Mouse (Mus musculus) spleen, postnatal 4 days (tissue): ENCODE data around the gene Arid3a.
A peak's percentile ranks its signal among the peaks of the same experiment; 100 is the strongest.

Experiments
- DNase-seq, 2 experiments: peaks; one replicate each; pipeline ENCODE4 v3.0.0; 2022; ENCODE audit warnings: low spot score in 2 of 2

The Arid3a gene

GRCm38 (mm10) chr10:79974668-79975067 is 47.8 kb downstream of the Arid3a start:
- DNase-seq, result no peak

GRCm38 (mm10) chr10:79976071-79976721 is 49.4 kb downstream of the Arid3a start:
- no peak for DNase-seq

- DNase-seq, result peak in 1 of 2 experiments; percentile 64
These were observed 49.9 kb downstream of the Arid3a start for GRCm38 (mm10) chr10:79976722-79977107.

GRCm38 (mm10) chr10:79977324-79977723 is 50.5 kb downstream of the Arid3a start:
- no peak for DNase-seq

- DNase-seq, result no peak
These were observed 51.2 kb downstream of the Arid3a start for GRCm38 (mm10) chr10:79978061-79978460.

GRCm38 (mm10) chr10:79979401-79980155 is 52.7 kb downstream of the Arid3a start:
- DNase-seq, result no peak

GRCm38 (mm10) chr10:79983205-79983604 is 56.4 kb downstream of the Arid3a start:
- no peak for DNase-seq

GRCm38 (mm10) chr10:79983670-79984069 is 56.8 kb downstream of the Arid3a start:
- peak; percentile 68 to 84 for DNase-seq

- peak; percentile 88 to 92 for DNase-seq
These were observed 57.5 kb downstream of the Arid3a start, which contains the start of gene Tmem259 for GRCm38 (mm10) chr10:79984195-79984816. TSS of gene Tmem259 (minus strand) at chr10:79984330.

GRCm38 (mm10) chr10:79984871-79985270 is 58.0 kb downstream of the Arid3a start:
- peak; percentile 93 to 96 for DNase-seq

- DNase-seq, result peak; percentile 80 to 87
These were observed 58.7 kb downstream of the Arid3a start for GRCm38 (mm10) chr10:79985334-79986231.

- peak; percentile 53 to 79 for DNase-seq
These were observed 59.5 kb downstream of the Arid3a start for GRCm38 (mm10) chr10:79986232-79986878.

- DNase-seq, result peak; percentile 92 to 98
These were observed 60.1 kb downstream of the Arid3a start for GRCm38 (mm10) chr10:79986963-79987362.

- no peak for DNase-seq
These were observed 61.1 kb downstream of the Arid3a start for GRCm38 (mm10) chr10:79987771-79988505.

- peak; percentile 65 to 85 for DNase-seq
These were observed 61.8 kb downstream of the Arid3a start, which contains the start of gene Cnn2 for GRCm38 (mm10) chr10:79988506-79989271. TSS of gene Cnn2 (plus strand) at chr10:79988584.

- DNase-seq, result no peak
These were observed 62.5 kb downstream of the Arid3a start for GRCm38 (mm10) chr10:79989272-79989786.

GRCm38 (mm10) chr10:79989870-79990269 is 63.0 kb downstream of the Arid3a start:
- no peak for DNase-seq

GRCm38 (mm10) chr10:79991099-79991498 is 64.3 kb downstream of the Arid3a start:
- no peak for DNase-seq

- DNase-seq, result no peak
These were observed 64.7 kb downstream of the Arid3a start for GRCm38 (mm10) chr10:79991548-79991947.
